Mouse (Mus musculus) layer of hippocampus, adult 9-10 months (tissue): Measurements from ENCODE around the gene Erc1.

Experiments used
- DNase-seq: peaks from one replicate; pipeline ENCODE4 v3.0.0; 2022; ENCODE audit warnings: low spot score

Erc1 gene

GRCm38 (mm10) chr6:119587897-119588296 is 260.1 kb downstream of the Erc1 start:
- DNase-seq, result no peak

DNA sequence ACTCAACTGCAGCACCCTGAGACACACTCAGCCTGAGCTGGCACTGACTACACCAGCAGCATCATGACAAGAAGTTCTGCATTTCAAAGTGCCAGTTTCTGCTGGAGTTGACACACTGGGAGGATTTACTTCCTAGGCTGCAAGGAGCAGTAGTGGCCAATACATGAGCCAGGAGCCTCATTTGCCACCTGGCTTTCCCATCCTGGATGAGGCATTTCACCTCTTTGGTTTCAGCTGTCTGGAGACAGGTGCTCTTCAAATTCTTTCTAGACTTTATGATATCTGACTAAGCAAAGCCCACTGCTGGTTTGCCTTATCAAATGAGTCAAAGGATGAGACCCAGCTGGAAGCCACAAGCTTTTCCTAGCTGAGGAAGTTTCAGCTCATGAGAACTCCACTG is 260.5 kb downstream of the Erc1 start:
- no peak for DNase-seq

DNA sequence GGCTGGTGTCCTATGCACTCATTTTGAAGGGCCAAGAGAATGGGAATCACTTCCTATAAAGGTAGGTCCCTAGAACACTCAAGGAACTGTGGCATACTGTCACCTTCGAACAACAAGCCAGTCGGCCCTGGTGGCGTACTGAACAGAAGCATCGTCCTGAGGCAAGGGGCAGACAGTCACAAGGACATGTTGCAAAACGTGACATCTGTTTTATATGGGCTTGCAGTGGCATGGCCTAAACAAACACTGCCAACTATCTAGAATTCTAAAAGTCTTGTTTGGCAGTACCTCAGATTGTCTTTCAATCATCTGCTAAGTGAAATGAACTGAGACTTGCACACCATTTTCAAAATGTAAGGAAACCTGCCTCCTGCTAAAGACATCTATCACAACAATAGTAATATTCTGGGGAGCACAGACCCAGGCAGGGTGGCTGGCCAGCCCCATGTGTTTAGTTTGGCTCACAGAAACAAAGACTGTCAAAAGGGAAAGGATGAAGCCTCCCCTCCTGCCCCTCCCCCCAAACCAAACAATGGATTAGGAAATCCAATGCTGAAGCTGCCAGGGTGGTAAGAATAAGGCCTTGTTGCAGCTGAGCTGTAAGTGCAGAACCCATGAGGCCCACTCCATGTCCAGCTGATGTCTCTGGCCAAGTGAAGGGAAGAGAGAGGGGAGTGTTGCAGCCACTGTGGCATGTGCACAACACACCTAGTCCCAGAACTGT is 262.2 kb downstream of the Erc1 start:
- DNase-seq, result peak; percentile 39

GRCm38 (mm10) chr6:119584061-119584460 is 263.9 kb downstream of the Erc1 start:
- DNase-seq, result no peak

GRCm38 (mm10) chr6:119583165-119583564 is 264.8 kb downstream of the Erc1 start:
- DNase-seq, result no peak

GRCm38 (mm10) chr6:119576706-119577105 is 271.3 kb downstream of the Erc1 start:
- DNase-seq, result no peak

GRCm38 (mm10) chr6:119575331-119575730 is 272.6 kb downstream of the Erc1 start:
- DNase-seq, result no peak

DNA sequence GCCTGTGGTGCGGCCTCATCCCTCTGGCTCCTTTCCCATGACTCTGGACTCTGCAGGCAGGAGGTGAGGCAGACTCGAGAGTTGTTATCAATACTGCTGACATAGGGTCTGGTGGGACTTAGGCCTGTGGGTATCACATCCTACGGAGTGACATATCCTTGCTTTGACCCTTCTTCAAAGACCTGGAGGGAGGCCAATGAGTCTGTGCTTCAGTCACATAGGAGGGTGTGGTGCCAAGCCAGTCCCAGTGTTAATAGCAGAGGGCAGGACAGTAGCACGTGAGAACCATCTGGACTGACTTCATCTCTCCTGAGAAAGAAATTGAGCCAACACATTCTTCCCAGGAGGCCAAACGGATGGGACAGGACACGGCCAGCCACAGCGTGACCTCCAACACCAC is 275.7 kb downstream of the Erc1 start:
- DNase-seq, result no peak

DNA sequence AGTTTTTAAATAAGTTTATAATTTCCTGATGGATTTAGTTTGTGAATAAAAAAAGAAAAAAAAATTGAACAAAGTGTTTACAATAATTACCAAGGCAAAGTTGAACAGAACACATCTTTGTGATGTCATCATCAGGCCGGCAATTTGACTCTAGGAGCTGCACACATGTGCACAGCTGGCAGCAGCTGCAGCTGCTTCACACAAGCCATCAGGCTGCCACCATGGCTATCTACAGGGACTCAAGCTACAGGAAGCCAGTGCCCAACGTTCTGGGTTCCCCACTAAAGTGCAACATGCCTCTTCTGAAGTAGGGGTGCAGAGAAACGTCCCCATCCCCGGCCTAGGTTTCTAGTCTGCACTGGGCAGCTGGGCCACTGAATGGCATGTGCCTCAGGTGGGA is 277.2 kb downstream of the Erc1 start:
- no peak for DNase-seq

GRCm38 (mm10) chr6:119568339-119568738 is 279.6 kb downstream of the Erc1 start:
- no peak for DNase-seq

DNA sequence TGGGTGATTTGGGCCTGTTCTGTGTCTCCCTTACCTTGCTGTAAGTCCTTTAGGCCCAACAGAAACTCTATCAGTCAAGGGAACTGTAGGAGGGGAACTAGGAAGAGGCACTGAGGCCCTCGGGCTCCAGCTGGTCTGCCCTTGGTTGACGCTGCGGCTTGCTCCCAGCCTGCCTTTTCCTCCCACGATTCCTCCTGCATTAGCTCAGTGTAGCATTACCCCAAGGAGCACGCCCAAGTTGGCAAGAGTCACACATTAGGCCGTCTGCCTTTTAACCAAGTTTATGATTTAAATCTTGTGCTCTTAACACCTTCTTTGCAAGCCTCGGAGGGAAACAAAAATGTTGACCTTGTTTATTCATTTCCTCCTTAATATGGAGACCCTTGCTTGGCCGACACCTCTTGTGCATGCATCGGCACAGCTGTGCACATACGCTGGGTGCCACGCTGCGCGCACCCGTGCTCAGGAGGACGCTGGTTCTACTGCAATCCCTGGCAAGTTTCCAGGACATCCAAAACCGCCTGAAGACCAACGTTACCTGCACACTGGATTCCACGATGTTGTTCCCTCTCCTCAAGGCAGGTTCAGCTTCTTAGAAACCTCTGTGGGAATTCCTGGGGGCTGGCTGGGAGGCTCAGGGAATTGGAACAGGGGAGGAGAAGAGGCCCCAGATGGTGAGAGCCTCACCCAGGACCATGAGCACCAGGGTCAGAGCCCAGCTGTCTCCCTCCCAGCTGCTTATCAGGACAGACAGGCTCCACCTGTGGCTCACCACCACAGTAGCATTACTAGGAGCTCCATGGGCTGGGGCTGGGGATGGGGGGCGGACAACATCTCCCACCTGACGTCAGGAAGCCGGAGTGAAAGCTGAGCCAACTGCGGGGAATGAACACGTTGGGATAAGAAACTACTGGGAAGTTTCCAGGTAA is 282.3 kb downstream of the Erc1 start:
- no peak for DNase-seq

- no peak for DNase-seq
Measured at GRCm38 (mm10) chr6:119562558-119562957, 285.4 kb downstream of the Erc1 start.

DNA sequence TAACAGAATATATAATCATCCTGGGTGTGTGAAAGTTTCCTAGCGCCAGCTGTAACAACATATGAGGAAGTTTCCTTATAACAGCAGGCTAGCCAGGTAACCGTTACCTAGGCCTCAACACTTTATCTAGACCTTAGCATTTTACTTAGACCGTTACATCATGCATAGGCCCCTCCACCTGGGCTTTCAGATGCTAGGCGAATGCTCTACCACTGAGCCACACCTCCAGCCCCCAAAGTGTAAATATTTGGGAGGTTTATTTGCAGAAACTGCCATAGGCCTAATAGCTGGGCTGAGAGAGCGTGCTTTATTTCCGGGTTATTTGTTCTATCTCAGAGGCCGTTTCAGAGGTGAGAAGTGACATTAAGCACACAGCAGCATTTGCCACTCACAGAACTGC is 289.1 kb downstream of the Erc1 start:
- no peak for DNase-seq

DNA sequence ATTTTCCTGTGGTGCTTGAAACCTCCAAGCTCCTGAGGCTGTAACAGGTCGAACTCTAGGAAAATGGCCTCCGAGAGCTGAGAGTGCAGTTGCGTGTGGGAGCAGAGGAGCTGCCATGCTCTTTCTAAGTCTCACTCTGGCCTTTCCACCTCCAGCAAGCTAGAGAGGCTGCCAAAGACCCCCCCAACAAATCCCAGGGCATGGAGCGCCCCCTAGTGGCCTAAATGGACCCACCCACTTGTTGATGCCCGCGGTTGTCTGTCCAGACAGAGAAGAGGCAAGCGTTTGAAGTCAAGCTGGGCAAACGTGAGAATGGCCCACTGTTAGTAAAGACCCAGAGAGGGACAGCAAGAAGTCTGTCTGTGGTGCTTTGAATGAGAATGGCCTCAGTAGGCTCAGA is 293.5 kb downstream of the Erc1 start:
- DNase-seq, result no peak

DNA sequence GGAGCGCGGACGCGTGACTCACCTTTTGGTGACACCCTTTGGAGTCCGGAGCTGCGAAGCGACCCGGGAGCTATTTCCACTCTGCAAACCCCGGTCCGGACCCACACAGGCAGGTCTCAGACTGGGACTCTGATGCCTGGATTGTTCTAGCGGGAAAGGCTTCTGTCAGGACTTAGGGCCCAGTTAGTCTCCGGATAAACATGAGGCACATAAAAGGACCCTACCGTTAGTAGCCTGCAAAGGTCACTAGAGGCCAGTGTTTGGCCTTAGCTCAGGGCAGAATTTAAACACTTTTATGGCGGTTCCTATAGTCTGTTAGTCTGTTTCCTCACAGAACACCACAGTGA is 303.5 kb downstream of the Erc1 start:
- DNase-seq, result no peak

DNA sequence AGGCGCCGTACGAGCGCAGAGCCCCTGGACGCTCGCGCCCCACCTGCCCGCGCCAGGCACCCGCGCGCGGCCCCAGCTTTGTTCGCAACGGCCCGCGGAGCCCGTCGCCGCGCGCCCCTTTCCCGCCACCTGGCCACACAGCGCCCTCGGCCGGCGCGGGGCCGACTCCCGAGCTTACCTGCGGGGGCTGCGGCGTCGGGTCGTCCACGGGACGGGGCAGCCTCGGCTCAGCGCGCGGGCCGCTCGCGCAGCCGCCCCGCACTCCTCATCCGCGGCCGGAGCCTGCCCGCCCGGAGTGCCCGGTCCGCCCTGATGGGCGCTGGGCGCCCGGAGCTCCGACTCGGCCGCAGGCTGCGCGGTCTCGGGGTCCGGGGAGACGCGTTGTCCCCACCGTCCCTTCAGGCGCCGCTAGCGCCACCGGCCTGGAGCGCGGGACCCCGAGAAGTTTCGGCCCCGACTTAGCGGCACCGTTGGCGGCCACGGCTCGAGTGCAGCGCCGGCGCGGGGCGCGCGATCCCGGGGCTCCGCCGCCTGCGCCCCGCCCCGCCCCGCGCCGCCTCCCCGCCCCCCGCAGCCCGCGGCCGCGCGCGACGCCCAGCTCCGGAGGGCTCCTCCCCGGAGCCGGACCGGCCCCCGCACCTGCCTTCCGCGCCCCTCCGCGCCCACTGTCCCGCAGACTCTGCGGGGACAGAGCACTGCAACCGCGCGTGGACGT is 304.0 kb downstream of the Erc1 start, which contains the start of gene Wnt5b:
Wnt5b (minus strand) TSS at position 545 of the 715 bp plus-strand sequence.
- no peak for DNase-seq

DNA sequence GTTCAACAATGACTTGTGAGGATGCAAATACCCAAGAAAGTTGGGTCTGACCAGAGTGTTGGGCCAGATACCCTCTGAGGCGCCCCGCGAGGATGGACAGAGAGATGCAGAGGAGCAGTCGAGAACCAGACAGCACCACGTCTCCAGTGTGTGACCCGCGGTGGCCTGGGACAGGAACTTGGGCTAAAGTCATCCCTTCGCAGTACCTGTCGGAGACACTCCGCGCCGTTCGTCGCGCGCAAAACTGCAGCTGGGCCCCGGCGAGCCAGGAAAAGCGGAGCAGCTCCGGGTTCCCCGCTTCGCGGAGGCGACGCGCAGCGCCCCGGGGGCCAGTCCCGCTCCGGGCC is 304.5 kb downstream of the Erc1 start:
- DNase-seq, result no peak

DNA sequence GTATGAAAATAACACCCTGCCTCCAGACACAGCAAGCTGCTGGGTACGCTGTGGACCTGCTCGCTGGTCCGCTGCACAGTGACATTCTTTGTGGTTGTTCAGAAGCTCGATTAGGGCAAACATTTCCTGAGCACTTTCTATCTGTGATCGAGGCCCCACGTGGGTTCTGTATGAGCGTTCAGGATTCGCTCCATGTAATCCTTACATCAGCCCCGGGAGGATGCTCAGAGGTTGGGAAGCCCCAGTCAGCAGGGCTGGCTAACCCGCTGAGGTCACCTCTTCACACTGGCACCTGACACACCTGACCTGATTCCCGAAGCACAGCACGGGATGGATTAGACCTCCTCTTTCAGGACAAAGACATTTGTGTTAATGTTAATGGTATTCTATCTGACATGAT is 312.1 kb downstream of the Erc1 start:
- DNase-seq, result no peak

DNA sequence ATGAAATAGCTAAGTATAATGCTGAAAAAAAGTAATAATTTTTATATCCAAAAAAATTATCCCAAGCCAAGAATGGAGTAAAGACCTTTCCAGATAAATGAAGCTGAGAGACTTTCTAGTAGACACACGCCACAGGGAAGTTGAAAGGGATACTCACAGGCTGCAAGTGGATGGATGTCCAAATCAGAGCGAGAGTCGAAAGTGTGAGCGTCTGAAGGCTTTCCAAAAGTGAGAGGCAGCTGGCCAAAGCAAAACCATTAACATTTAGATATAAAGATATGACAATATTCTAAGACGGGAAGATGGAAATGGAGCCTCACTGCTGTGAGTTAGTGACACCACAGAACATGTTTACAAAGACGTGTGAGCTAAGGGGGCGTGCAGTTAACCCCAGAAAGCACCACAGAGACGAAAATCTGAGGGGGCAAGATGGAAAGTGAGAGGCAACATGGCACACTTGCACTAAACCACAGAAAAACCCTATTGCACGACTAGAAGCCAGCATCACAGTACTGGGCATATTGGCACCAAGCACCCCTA is 314.7 kb downstream of the Erc1 start:
- no peak for DNase-seq

- no peak for DNase-seq
Measured at GRCm38 (mm10) chr6:119529659-119530058, 318.3 kb downstream of the Erc1 start.

DNA sequence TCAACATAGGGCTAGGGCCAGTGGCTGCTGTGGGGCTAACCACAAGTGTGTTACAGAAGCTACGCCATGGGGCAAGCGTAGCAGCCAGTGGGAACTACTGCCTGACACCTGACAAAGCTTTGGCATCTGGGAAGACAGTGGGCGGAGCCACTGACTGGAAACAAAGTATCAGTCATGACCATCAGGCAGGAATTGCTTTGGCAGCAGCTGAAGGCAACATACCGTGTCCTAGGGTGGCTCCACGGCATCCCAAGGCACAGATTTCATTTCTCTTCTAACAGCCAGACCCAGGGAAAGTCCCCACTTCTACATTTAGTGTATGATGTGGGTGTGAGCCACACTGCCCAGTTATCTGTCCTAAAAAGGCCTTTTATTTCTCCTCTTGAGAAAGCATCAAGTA is 321.5 kb downstream of the Erc1 start:
- DNase-seq, result no peak

DNA sequence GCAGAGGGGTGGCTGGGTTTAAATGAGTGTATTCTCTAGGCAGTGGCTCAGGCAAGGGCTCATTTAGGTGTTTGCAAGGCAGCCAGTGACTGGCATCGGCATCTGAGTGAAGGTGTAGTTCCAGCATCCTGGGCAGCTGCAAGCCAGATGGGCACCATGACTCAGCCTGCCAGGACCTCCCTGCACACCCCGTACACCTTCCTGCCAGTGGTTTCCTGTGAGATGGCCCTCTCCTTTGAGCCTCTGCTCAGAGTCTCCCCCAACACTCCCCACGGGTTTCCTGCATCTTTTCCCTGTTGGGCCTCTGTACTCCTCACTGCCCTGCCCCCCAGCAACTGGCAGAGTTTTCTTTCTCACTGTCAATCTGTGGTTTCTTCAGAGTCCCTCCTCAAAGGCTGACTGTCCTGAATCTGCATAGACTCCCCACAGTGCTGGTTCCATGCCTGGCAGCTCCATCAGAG is 326.0 kb downstream of the Erc1 start:
- DNase-seq, result no peak
